Mouse (Mus musculus) megakaryocyte, embryonic 14.5 days (primary cell): ENCODE measurements around the gene Atf6b. TPM values are rescaled to one million over a fixed set of nuclear protein-coding genes. Genes with fewer than 3 reads are reported as not detected.

Experiments
- H3K27me3 ChIP-seq: replicated peaks from 2 replicates; pipeline ENCODE3; 2012; ENCODE audit warnings: inconsistent platforms
- H3K36me3 ChIP-seq: replicated peaks from 2 replicates; pipeline ENCODE3; 2012; ENCODE audit warnings: low read length, inconsistent platforms, mixed read lengths
- H3K4me1 ChIP-seq: 2 replicates; pipeline ENCODE4 v1.6.1; 2012; ENCODE audit warnings: inconsistent platforms
- H3K4me3 ChIP-seq: replicated peaks from 2 replicates; pipeline ENCODE3; 2012; ENCODE audit warnings: moderate library complexity, mild to moderate bottlenecking, inconsistent platforms
- H3K9me3 ChIP-seq: 2 replicates; pipeline ENCODE4 v1.6.1; 2012; ENCODE audit warnings: inconsistent platforms
- FLI1 ChIP-seq: IDR thresholded peaks from 2 replicates; pipeline ENCODE4 v1.6.1; 2012; ENCODE audit warnings: low read length, inconsistent platforms, mixed read lengths
- GATA1 ChIP-seq: IDR thresholded peaks from 3 replicates; pipeline ENCODE4 v1.6.1; 2012; ENCODE audit warnings: mixed read lengths, low read length, inconsistent platforms, borderline replicate concordance
- polyA plus RNA-seq: library from polyadenylated mRNA; stranded (reverse); fragments of >175 nt; gene quantifications from 2 replicates; pipeline ENCODE4 v1.2.3, GENCODE M21; 2012; ENCODE audit warnings: low replicate concordance; ENCODE audit not compliant: insufficient read depth

Gene Atf6b
- polyA plus RNA-seq, 1 experiment = 192 TPM

DNA sequence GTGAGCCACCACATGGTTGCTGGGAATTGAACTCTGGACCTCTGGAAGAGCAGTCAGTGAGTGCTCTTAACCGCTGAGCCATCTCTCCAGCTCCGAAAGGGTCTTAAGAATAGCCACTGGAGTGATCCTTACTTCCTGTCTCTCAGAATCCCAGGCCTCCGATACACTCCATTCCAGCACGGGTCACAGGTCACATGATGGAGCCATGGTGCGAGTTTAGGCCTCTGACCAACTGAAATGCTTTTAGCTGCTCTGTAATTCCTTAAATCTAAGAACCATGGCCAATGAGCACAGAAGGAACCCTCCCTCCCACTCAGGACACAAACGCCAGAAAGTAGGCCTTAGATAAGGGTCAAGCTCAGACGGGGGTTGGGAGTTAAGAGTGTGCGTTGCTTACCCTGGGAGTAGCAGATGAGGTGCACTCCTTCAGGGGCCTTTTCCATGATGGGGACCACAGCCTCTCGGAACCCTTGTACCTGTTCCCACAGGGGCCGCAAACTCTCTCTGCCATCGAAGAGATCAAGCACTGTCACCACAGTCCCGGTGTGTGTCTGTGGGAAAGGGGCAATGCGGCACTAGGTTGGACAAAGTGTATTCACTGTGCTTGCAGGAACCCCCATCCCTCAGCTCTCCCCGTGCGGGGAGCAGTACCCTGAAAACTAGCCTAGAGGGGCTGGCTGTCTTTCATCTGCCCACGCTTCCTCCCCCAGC lies 20.7 kb upstream of the Atf6b start:
- Histone ChIP-seq H3K4me3 (peak overlapping the region; percentile 94), H3K27me3 (peaks cover 38% of the 10 kb centered on the region), H3K36me3 (peaks cover 40% of the 10 kb centered on the region), H3K9me3 (no peaks in the 10 kb centered on the region), H3K4me1 (peaks cover 50% of the 10 kb centered on the region)
- TF ChIP-seq GATA1 (no peak), FLI1 (no peak)

GRCm38 (mm10) chr17:34626773-34627092 lies 20.2 kb upstream of the Atf6b start:
- no peaks in the 10 kb centered on the region for H3K9me3 ChIP-seq
- peaks cover 55% of the 10 kb centered on the region for H3K4me1 ChIP-seq
- peak overlapping the region; percentile 94 for H3K4me3 ChIP-seq
- peaks cover 37% of the 10 kb centered on the region for H3K36me3 ChIP-seq
- TF ChIP-seq GATA1 = no peak
- TF ChIP-seq FLI1 = no peak
- H3K27me3 ChIP-seq = peaks cover 43% of the 10 kb centered on the region

DNA sequence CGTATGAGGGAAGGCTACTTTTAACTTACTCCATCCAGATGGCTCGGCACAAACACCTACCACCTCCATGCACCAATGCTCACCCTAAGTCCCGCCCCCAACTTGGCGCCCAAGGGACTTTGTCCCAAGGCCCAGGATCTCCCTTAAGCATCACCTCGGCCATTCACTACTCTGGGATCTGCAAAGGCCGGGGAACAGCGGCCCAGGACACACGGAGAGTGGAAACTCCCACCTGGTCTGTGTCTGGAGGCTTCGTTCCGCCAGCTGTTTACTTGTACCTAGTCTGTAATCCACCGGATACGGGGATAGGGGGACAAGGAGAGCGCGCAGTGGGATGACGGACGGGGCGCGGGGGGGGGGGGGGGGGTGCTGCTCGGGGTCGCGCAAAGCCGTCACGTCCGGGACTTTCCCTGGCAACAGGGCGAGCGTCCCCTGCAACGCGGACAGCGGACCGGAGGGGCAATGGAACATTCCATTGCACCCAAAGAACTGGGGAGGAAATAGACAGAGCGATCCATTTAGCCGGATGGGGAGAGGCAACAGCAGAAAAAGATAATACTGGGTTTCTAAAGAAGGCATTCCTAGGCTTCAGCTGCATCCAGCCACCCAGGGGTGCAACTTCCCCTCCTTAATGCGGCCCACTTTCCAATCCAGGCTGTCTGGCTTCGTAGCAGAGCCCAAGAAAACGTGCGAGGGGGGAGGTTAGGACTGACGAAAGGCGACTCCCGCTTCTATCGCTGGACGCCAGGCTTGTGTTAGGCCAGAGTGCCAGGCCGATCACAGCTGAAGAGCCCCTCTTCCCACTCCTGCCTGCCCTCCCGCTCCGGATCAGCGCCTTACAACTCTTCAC lies 19.6 kb upstream of the Atf6b start:
- Histone ChIP-seq H3K4me1 (peaks cover 61% of the 10 kb centered on the region), H3K4me3 (peak overlapping the region; percentile 94), H3K9me3 (no peaks in the 10 kb centered on the region), H3K27me3 (peaks cover 49% of the 10 kb centered on the region), H3K36me3 (peaks cover 32% of the 10 kb centered on the region)
- TF ChIP-seq FLI1 (no peak), GATA1 (no peak)

- Histone ChIP-seq H3K36me3 (peaks cover 24% of the 10 kb centered on the region), H3K9me3 (no peaks in the 10 kb centered on the region), H3K4me3 (peak within 1 kb of the TSS; percentile 94), H3K4me1 (peaks cover 67% of the 10 kb centered on the region), H3K27me3 (peaks cover 55% of the 10 kb centered on the region)
- TF ChIP-seq GATA1 (no peak), FLI1 (no peak)
Measured at GRCm38 (mm10) chr17:34627943-34628643, 18.9 kb upstream of the Atf6b start, which contains the start of gene Ppt2. Ppt2 (minus strand) TSS chr17:34628510.

DNA sequence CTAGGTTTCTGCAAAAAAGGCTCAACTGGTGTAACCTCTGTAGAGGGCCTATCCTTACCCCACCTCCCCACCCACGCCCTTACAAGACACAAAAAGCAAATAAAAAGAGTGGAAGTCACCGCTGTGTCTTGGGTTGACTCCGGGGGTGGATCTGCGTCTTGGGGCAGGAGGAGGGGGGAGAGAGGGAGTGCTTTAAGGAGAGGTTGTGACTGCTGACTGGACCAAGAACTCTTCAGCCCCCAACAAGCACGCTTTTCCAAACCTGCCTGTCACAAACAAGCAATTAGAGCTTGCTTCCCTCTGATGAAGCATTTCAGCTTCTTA lies 18.3 kb upstream of the Atf6b start:
- H3K27me3 ChIP-seq = peaks cover 60% of the 10 kb centered on the region
- no peak for TF ChIP-seq GATA1
- no peak overlapping the region for H3K4me3 ChIP-seq
- H3K9me3 ChIP-seq = no peaks in the 10 kb centered on the region
- H3K4me1 ChIP-seq = peaks cover 71% of the 10 kb centered on the region
- H3K36me3 ChIP-seq = peaks cover 19% of the 10 kb centered on the region

GRCm38 (mm10) chr17:34629221-34629751 lies 17.7 kb upstream of the Atf6b start, which contains the start of gene Prrt1:
Prrt1 (plus strand) TSS chr17:34629533.
- no peaks in the 10 kb centered on the region for H3K9me3 ChIP-seq
- H3K4me1 ChIP-seq = peaks cover 72% of the 10 kb centered on the region
- H3K36me3 ChIP-seq = peaks cover 13% of the 10 kb centered on the region
- TF ChIP-seq GATA1 (no peak), FLI1 (no peak)
- H3K4me3 ChIP-seq = peak within 1 kb of the TSS; percentile 94
- H3K27me3 ChIP-seq = peaks cover 63% of the 10 kb centered on the region

- Histone ChIP-seq H3K27me3 (peaks cover 63% of the 10 kb centered on the region), H3K36me3 (peaks cover 13% of the 10 kb centered on the region), H3K4me3 (peak overlapping the region; percentile 65), H3K4me1 (peaks cover 72% of the 10 kb centered on the region), H3K9me3 (no peaks in the 10 kb centered on the region)
- TF ChIP-seq FLI1 = no peak
- no peak for TF ChIP-seq GATA1
Measured at GRCm38 (mm10) chr17:34629796-34630603, 16.9 kb upstream of the Atf6b start.

DNA sequence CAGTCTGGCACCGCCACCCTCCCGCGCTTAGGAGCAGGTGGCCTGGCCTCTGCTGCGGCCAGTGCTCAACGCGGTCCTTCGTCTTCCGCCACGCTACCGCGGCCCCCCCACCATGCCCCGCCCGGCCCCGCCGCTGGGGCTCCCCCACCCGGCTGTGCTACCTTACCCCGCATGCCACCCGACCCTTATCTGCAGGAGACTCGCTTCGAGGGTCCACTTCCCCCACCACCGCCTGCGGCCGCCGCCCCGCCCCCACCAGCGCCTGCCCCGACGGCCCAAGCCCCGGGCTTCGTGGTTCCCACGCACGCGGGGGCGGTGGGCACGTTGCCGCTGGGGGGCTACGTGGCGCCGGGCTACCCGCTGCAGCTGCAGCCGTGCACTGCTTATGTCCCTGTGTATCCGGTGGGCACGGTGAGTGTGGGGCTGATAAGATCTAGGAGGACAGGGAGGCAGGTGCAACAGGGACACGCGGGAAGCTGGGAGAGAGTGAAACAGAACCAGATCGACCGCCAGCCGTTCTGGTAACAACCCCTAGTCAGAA lies 16.1 kb upstream of the Atf6b start:
- Histone ChIP-seq H3K36me3 (peaks cover 4% of the 10 kb centered on the region), H3K27me3 (peaks cover 63% of the 10 kb centered on the region), H3K4me3 (peak overlapping the region; percentile 90), H3K9me3 (no peaks in the 10 kb centered on the region), H3K4me1 (peaks cover 77% of the 10 kb centered on the region)
- no peak for TF ChIP-seq GATA1
- TF ChIP-seq FLI1 = no peak

- TF ChIP-seq FLI1 (no peak), GATA1 (no peak)
- peaks cover 65% of the 10 kb centered on the region for H3K27me3 ChIP-seq
- peaks cover 75% of the 10 kb centered on the region for H3K4me1 ChIP-seq
- H3K9me3 ChIP-seq = no peaks in the 10 kb centered on the region
- H3K36me3 ChIP-seq = no peaks in the 10 kb centered on the region
- peak overlapping the region; percentile 90 for H3K4me3 ChIP-seq
Measured at GRCm38 (mm10) chr17:34631647-34632046, 15.3 kb upstream of the Atf6b start.
